Mouse (Mus musculus) right cerebral cortex, postnatal 36 days (tissue): ENCODE measurements around the gene Grm2.

Experiments
- DNase-seq, 2 experiments: peaks; one replicate each; pipeline ENCODE4 v3.0.0; 2022; ENCODE audit warnings: low spot score in 2 of 2, mixed read lengths in 1 of 2

Gene Grm2

GRCm38 (mm10) chr9:106655884-106656720 lies at the start of gene Grm2:
TSS of gene Grm2 (minus strand) at chr9:106656082.
- DNase-seq = no peak

- DNase-seq = no peak
These were observed 37.1 kb upstream of the Grm2 start for GRCm38 (mm10) chr9:106692973-106693481.

GRCm38 (mm10) chr9:106688834-106689233 lies 33.0 kb upstream of the Grm2 start:
- no peak for DNase-seq

DNA sequence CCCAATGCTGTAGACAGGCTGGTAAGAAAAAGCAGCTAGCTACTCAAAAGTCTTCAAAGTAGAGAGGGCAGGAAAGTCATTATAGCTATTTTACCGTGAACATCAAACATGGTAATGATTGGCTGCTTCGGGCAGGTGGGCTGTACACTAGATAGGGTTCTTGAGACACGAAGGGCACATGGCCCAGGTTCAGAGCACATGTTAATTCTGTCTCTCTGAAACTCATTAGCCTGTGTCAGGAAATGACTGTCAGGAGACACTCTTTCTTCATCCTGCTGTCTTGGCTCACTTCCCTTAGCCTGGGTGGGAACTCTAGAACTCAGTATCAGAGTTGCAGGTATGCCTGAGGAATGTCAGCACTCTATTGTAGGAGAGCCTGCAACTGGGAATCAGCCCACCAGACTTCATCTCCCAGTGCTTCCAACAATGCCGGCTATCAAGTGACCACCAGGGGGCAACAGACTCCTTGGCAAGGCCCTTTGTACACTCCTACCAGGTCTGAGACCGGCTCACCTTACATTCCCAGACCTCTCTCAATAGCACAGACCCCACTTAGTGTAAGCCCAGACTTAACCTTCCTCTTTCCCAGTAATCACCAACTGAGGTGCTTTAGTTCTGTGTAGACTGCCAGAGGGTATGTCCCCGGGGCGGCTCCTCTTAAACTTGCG lies 31.2 kb upstream of the Grm2 start:
- DNase-seq = peak; percentile 49 to 52

DNA sequence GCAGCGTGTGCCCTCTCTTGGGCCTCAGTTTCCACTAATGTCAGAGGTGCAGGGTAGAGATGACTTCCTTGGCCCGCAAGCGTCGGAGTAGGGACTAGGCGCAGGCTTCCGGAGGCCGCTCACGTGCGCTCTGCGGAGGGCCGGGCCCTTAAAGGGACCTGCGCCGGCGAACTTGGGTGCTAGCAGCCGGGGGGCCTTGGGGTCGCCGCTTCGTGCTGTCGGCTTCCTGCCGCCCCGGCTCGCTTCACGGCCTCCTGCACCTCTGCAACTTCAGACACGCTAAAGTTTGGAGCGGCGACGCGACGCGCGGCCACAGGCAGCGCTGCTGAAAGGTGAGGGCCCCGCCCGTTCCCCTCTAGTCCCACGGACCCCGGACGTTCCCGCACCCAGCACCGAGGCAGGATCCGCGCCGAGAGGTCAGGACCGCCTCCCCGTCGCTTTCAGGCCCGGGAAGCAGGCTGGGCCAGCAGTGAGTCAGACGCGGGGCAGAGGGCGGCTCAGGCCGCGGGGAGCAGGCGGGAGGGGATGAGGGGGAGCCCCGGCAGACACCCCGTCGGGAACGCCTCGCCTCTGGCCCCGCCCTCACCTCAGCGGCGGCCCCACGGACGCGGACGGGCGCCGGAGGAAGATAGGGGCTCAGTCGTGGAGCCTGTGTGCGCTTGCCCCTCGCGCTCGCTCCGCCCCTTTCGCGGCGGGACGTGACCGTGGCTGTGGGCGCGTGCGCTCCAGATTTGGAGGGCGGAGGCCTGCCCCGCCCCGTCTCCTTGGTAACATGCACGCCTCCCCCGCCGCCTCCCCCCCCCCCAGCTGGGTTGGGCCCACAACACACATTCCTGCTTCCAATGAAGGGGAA lies 29.6 kb upstream of the Grm2 start, which contains the start of gene Tex264:
Gene Tex264 (minus strand): TSS at position 679 of the 853 bp plus-strand sequence.
- peak; percentile 84 for DNase-seq

DNA sequence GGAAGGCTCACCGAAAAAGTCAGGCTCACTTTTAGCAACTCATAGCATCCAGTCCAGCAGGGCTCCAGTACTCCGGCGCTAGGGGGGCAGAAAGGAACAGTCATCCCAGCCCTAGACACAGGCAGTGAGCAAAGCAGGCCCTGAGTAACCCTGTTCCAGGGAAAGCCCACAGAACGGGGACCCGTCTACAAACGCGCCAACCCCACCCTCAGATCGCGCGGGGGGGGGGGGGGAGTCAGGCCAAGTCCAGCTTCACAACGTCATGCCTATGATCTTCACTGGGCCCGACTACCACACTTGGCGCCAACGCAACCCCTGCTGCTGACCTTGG lies 29.0 kb upstream of the Grm2 start:
- no peak for DNase-seq

GRCm38 (mm10) chr9:106684093-106684872 lies 28.4 kb upstream of the Grm2 start:
- DNase-seq = no peak

DNA sequence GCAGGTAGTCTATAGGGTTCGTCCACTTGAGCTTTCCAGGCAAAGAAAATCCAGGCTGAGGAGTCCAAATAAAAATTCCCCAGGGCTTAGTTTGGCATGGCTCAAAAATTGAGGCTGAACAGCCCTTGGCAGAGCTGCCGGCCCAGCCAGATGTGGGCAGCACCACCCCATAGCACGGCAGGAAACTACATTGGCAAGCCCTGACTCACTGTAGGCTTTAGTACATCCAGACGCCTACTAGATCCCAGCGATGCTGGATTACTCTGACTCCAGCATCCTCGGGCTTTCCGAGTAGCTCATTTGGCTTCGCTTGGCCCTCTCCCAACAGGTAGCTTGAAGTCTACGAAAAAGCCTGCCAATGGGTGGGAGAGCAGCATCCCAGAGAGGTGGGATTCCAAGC lies 25.1 kb upstream of the Grm2 start:
- DNase-seq = peak; percentile 46 to 52

GRCm38 (mm10) chr9:106678242-106678641 lies 22.4 kb upstream of the Grm2 start:
- no peak for DNase-seq

GRCm38 (mm10) chr9:106677702-106678101 lies 21.8 kb upstream of the Grm2 start:
- DNase-seq = no peak

DNA sequence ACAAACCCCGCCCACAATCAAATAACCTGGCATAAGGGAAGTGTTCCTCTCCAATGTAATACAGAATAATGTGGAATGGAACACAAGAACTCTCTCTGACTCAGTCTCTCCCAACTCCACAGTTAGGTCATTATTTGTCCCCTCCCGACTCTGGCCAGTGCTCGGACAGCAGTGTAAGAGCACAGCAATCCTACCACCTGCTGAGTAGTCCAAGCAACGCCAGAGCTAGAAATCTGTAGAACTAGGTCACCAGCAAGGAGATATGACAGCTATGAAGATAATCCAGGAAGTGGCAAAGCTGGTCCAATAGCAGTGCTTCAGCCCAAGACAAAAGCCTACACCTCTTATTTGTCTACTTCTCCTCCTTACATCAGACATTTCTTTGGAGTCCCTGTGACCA lies 20.7 kb upstream of the Grm2 start:
- DNase-seq = no peak

GRCm38 (mm10) chr9:106675965-106676364 lies 20.1 kb upstream of the Grm2 start:
- peak in 1 of 2 experiments; percentile 63 for DNase-seq

GRCm38 (mm10) chr9:106675480-106675879 lies 19.6 kb upstream of the Grm2 start:
- peak; percentile 72 to 76 for DNase-seq

- no peak for DNase-seq
These were observed 18.0 kb upstream of the Grm2 start for GRCm38 (mm10) chr9:106673860-106674259.

- DNase-seq = no peak
These were observed 9.0 kb upstream of the Grm2 start for GRCm38 (mm10) chr9:106664856-106665255.

DNA sequence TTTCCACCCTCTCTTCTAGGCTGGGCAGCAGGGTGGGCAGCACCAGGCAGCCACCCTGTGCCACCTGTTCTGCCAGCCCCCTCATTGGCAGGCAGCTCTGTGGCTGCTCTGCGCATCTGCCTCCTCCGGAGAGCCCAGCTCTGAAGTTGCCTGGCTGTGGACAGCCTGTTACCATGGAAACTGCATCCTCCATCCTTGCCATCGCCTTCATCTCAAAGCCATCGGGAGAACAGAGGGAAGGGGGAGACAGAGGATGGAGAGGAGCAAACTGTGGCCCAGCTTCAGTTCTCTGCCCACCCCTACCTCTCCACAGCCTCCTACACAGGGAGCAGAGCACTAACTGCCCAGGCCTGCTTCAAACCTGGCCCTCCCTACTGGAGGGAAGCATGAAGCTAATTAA lies 8.6 kb upstream of the Grm2 start:
- peak; percentile 81 to 89 for DNase-seq

- DNase-seq = no peak
These were observed 7.3 kb upstream of the Grm2 start for GRCm38 (mm10) chr9:106663200-106663599.

DNA sequence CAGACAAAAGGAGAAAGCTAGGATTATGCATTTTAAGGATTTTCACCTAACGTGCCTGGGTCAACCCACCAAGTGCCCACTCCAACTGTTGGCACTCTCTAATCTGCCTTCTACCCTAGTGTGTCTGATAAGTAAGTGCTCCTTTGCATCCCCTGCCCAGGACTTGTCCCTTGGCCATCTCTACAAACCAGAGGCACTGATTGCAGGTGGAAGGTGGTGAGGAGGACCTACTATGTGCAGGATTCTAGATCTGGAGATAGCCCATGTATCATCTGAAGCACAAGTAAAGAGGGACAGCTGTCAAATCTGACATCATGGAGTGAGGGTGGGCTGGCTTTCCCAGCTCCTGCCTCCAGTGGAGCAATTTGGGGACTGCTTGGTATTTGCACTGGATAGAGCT lies 4.1 kb upstream of the Grm2 start:
- DNase-seq = no peak

DNA sequence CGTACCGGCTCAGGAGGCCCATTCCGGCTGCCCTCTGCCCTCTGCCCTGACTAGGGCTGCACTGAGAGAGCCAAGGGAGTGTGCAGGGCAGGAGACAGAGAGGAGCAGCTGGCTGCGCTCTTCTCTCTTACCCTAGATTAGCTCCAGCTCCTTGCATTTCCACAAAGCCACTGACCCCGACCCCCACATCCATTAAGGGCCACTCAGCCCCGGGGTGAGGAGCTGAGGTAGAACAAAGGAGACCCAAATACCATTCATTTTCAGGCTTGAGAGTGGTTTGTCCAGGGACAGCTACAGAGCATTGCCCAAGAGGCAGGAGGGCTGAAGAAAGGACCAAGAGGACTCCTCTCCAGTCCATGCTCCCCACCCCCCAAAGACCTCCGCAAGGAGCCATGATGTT lies 3.6 kb upstream of the Grm2 start:
- no peak for DNase-seq

GRCm38 (mm10) chr9:106657592-106657991 lies 1.7 kb upstream of the Grm2 start:
- no peak for DNase-seq

DNA sequence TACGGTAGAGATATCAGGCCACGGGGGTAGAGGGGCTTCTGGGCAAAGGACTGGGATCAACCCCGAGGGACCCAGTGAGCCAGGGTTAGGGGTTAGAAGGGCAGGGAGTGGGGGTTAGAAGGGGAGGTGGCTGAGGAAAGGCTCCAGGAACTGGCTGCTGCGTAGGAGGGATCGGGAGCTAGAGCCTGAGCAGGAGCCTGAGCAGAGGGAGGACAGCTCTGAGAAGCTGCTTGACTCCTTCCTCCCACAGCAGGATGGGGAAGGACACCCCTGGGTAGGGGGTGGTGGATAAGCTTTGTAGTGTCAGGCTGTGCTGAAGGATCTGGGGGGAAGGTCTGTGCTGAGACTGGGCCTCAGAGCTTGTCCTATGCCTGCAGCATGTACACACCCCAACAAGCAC lies 938 bp upstream of the Grm2 start:
- no peak for DNase-seq
